Comparison of ENCODE assay signal across 23 mouse cellular contexts in genomic region chr4:82661215-82661614, GRCm38 (mm10). TPM values are rescaled to one million over a fixed set of nuclear protein-coding genes. Genes with fewer than 3 reads are reported as not detected.
DNase-seq lines count a peak whose midpoint lies in the region; ATAC-seq lines count a peak whose summit lies in the region.
"Had no signal": no experiment of that assay in that cellular context is flagged by ENCODE, and none has a peak within 500 bp of the region (broad histone marks: within the 10 kb centered on the region; RNA-seq: fewer than 3 reads in every experiment).

No protein-coding gene starts in this region.

- no peak overlapping the region for H3K4me3 ChIP-seq in forebrain, embryonic 15.5 days
- H3K4me3 ChIP-seq in forebrain, embryonic 12.5 days (replicated peaks), result no peak overlapping the region
- H3K4me3 ChIP-seq in kidney, embryonic 14.5 days (ENCODE audit: low read length), result no peak overlapping the region
- H3K4me3 ChIP-seq in kidney, embryonic 16.5 days (ENCODE audit: low read length), result no peak overlapping the region
- H3K4me3 ChIP-seq: embryonic facial prominence, embryonic 13.5 days; embryonic facial prominence, embryonic 15.5 days; erythroblast, embryonic 14.5 days; forebrain, embryonic 10.5 days; forebrain, embryonic 13.5 days had no signal

- H3K4me2 ChIP-seq in forebrain, embryonic 15.5 days (replicated peaks), result no peak overlapping the region
- H3K4me2 ChIP-seq in forebrain, embryonic 12.5 days, result no peak overlapping the region
- H3K4me2 ChIP-seq in kidney, embryonic 14.5 days (replicated peaks; ENCODE audit: low read depth, low read length), result no peak overlapping the region
- no peak overlapping the region for H3K4me2 ChIP-seq in kidney, embryonic 16.5 days (replicated peaks; ENCODE audit: low read depth, low read length)
- H3K4me2 ChIP-seq: embryonic facial prominence, embryonic 13.5 days; embryonic facial prominence, embryonic 15.5 days had no signal

- H3K9me3 ChIP-seq in forebrain, embryonic 15.5 days, result no peaks in the 10 kb centered on the region
- H3K9me3 ChIP-seq in forebrain, embryonic 12.5 days, result no peaks in the 10 kb centered on the region
- H3K9me3 ChIP-seq in kidney, embryonic 14.5 days (ENCODE audit: control insufficient read depth, low read length), result no peaks in the 10 kb centered on the region
- no peaks in the 10 kb centered on the region for H3K9me3 ChIP-seq in kidney, embryonic 16.5 days (ENCODE audit: low read length)
- H3K9me3 ChIP-seq: embryonic facial prominence, embryonic 13.5 days; embryonic facial prominence, embryonic 15.5 days; forebrain, embryonic 10.5 days; forebrain, embryonic 13.5 days had no signal

- no peaks in the 10 kb centered on the region for H3K36me3 ChIP-seq in forebrain, embryonic 15.5 days
- H3K36me3 ChIP-seq in forebrain, embryonic 12.5 days (replicated peaks), result no peaks in the 10 kb centered on the region
- H3K36me3 ChIP-seq in kidney, embryonic 14.5 days (ENCODE audit: control insufficient read depth, insufficient read depth, low read length), result no peaks in the 10 kb centered on the region
- no peaks in the 10 kb centered on the region for H3K36me3 ChIP-seq in kidney, embryonic 16.5 days (ENCODE audit: insufficient read depth, low read length)
- H3K36me3 ChIP-seq: embryonic facial prominence, embryonic 13.5 days; embryonic facial prominence, embryonic 15.5 days; forebrain, embryonic 10.5 days had no signal

- peak overlapping the region; percentile 68; the same call in 1 of the 2 replicates for H3K27ac ChIP-seq in forebrain, embryonic 15.5 days (replicated peaks)
- H3K27ac ChIP-seq in forebrain, embryonic 12.5 days, result no peak overlapping the region
- no peak overlapping the region for H3K27ac ChIP-seq in kidney, embryonic 14.5 days (ENCODE audit: low read depth, low read length)
- H3K27ac ChIP-seq in kidney, embryonic 16.5 days (ENCODE audit: low read length), result no peak overlapping the region
- H3K27ac ChIP-seq: embryonic facial prominence, embryonic 13.5 days; embryonic facial prominence, embryonic 15.5 days; forebrain, embryonic 10.5 days had no signal

- H3K27me3 ChIP-seq in forebrain, embryonic 15.5 days, result no peaks in the 10 kb centered on the region
- H3K27me3 ChIP-seq in forebrain, embryonic 12.5 days, result peaks cover 8% of the 10 kb centered on the region; the same call in 1 of the 2 replicates
- no peaks in the 10 kb centered on the region for H3K27me3 ChIP-seq in kidney, embryonic 14.5 days (ENCODE audit: control insufficient read depth, insufficient read depth, low read length)
- H3K27me3 ChIP-seq in kidney, embryonic 16.5 days (ENCODE audit: insufficient read depth, low read length), result no peaks in the 10 kb centered on the region
- H3K27me3 ChIP-seq: embryonic facial prominence, embryonic 13.5 days; embryonic facial prominence, embryonic 15.5 days had no signal

- no peak for DNase-seq in kidney, adult 9 months
- DNase-seq in kidney, postnatal 25 days, result no peak
- peak; percentile 11 for DNase-seq in retina, postnatal 1 day
- DNase-seq in retina, embryonic 14.5 days (ENCODE audit: low spot score), result no peak
- DNase-seq: adrenal gland, adult 2 months; adrenal gland, postnatal 10 days; adrenal gland, postnatal 25 days; cerebellum, adult 11 months; cerebellum, adult 18-20 months; cerebellum, adult 8-10 months; cerebellum, adult 9-11 months; cerebellum, postnatal 14 days; cerebellum, postnatal 36 days; embryo, embryonic 11 days had no signal

- no peak overlapping the region for H3K9ac ChIP-seq in forebrain, embryonic 15.5 days (replicated peaks)
- H3K9ac ChIP-seq in forebrain, embryonic 12.5 days, result no peak overlapping the region
- no peak overlapping the region for H3K9ac ChIP-seq in kidney, embryonic 14.5 days (ENCODE audit: low read depth, low read length)
- no peak overlapping the region for H3K9ac ChIP-seq in kidney, embryonic 16.5 days (replicated peaks; ENCODE audit: low read length)
- H3K9ac ChIP-seq: embryonic facial prominence, embryonic 13.5 days; embryonic facial prominence, embryonic 15.5 days; forebrain, embryonic 13.5 days had no signal

- no peak for ATAC-seq in forebrain, embryonic 15.5 days (replicated peaks)
- ATAC-seq in forebrain, embryonic 12.5 days (ENCODE audit: low FRiP score), result no peak
- ATAC-seq in kidney, embryonic 14.5 days (ENCODE audit: low FRiP score, low TSS enrichment), result 0 out of 2 replicates have a peak, but pooled peaks have one; percentile 62
- peak; percentile 57 for ATAC-seq in kidney, embryonic 16.5 days (ENCODE audit: low FRiP score, low TSS enrichment)

- H3K4me1 ChIP-seq in forebrain, embryonic 15.5 days, result peaks cover 33% of the 10 kb centered on the region
- peaks cover 11% of the 10 kb centered on the region; the same call in 1 of the 2 replicates for H3K4me1 ChIP-seq in forebrain, embryonic 12.5 days
- no peaks in the 10 kb centered on the region for H3K4me1 ChIP-seq in kidney, embryonic 14.5 days (ENCODE audit: control insufficient read depth, insufficient read depth, low read length)
- no peaks in the 10 kb centered on the region for H3K4me1 ChIP-seq in kidney, embryonic 16.5 days (ENCODE audit: insufficient read depth, low read length)

- WGBS in forebrain, embryonic 15.5 days, result 91% methylated on average over 7 of the region's 7 CpGs
- 89% methylated on average over 7 of the region's 7 CpGs for WGBS in forebrain, embryonic 12.5 days
- WGBS in kidney, embryonic 14.5 days, result 49% methylated on average over 7 of the region's 7 CpGs
- WGBS in kidney, embryonic 16.5 days, result 59% methylated on average over 7 of the region's 7 CpGs

RNA-seq across cellular contexts. Expression of gene Nfib, which starts 44.3 kb away (rescaled TPM):
- 282 and 283 TPM in 2 replicates for polyA plus RNA-seq in forebrain, embryonic 15.5 days (2015; fragmentation: Nextera tagmentation; extraction: Ambion mirVana)
- 88.6 and 103 TPM in 2 replicates for polyA plus RNA-seq in forebrain, embryonic 12.5 days (2016; fragmentation: Nextera tagmentation; extraction: Ambion mirVana)
- polyA plus RNA-seq in kidney, embryonic 14.5 days (2014; fragmentation: Nextera tagmentation; extraction: Ambion mirVana), result 32.5 and 36.0 TPM in 2 replicates
- 26.7 and 29.0 TPM in 2 replicates for polyA plus RNA-seq in kidney, embryonic 16.5 days (2015; fragmentation: Nextera tagmentation; extraction: Ambion mirVana)
- polyA plus RNA-seq: erythroblast, embryonic 14.5 days had no signal

Comparison
In these comparisons a context has a peak if more than half of its experiments do, and no peak if none do; other contexts are left out.
1. ATAC-seq: peak in kidney, embryonic 14.5 days (single experiment) and kidney, embryonic 16.5 days (single experiment); none in forebrain, embryonic 15.5 days (single experiment) and forebrain, embryonic 12.5 days (single experiment).